Mouse (Mus musculus) lung, embryonic 14.5 days (tissue): ENCODE measurements around the gene Arglu1. TPM values are rescaled to one million over a fixed set of nuclear protein-coding genes. Genes with fewer than 3 reads are reported as not detected.

Experiments
- ATAC-seq: fragments of 200-750 bp; cut with Nextera tagmentation; 2 replicates; pipeline ENCODE4 v1.8.0; 2017; ENCODE audit warnings: mild to moderate bottlenecking, moderate TSS enrichment, moderate library complexity; ENCODE audit not compliant: insufficient read depth
- DNase-seq: peaks from one replicate; pipeline ENCODE4 v3.0.0-alpha.2; 2015
- H3K27ac ChIP-seq: fragments of 300-500 bp; sonication (generic); 2 replicates; pipeline ENCODE4 v1.5.1; 2014; ENCODE audit warnings: low read depth, mild to moderate bottlenecking, moderate library complexity
- H3K27me3 ChIP-seq: fragments of 300-500 bp; sonication (generic); 2 replicates; pipeline ENCODE4 v1.6.1; 2014; ENCODE audit warnings: low read length, control low read depth; ENCODE audit not compliant: insufficient read depth
- H3K36me3 ChIP-seq: fragments of 300-500 bp; sonication (generic); 2 replicates; pipeline ENCODE4 v1.6.1; 2014; ENCODE audit warnings: control low read depth; ENCODE audit not compliant: insufficient read depth
- H3K4me1 ChIP-seq: fragments of 300-500 bp; sonication (generic); 2 replicates; pipeline ENCODE4 v1.6.1; 2014; ENCODE audit warnings: antibody characterized with exemption, control low read depth; ENCODE audit not compliant: insufficient read depth
- H3K4me2 ChIP-seq: fragments of 300-500 bp; sonication (generic); 2 replicates; pipeline ENCODE4 v1.6.1; 2014; ENCODE audit warnings: mild to moderate bottlenecking
- H3K4me3 ChIP-seq: fragments of 300-500 bp; sonication (generic); 2 replicates; pipeline ENCODE4 v1.5.1; 2014; ENCODE audit warnings: low read depth, low read length
- H3K9ac ChIP-seq: fragments of 300-500 bp; sonication (generic); 2 replicates; pipeline ENCODE4 v1.6.1; 2014
- H3K9me3 ChIP-seq: fragments of 300-500 bp; sonication (generic); 2 replicates; pipeline ENCODE4 v1.6.1; 2016; ENCODE audit warnings: low read depth, low read length, control low read depth
- CTCF ChIP-seq: IDR thresholded peaks from 2 replicates; pipeline ENCODE4 v1.5.1; 2016; ENCODE audit warnings: antibody characterized with exemption, low read depth
- WGBS: fragments of 180-500 bp; shearing (Covaris S2); extraction: QIAGEN DNeasy Blood & Tissue Kit; methylation state at CpG from one replicate; pipeline ENCODE4 v1.1.7; 2014; 5-methylcytosine and 5-hydroxymethylcytosine counted together
- polyA plus RNA-seq: library from polyadenylated mRNA; unstranded; fragments of >200 nt; fragmentation: Nextera tagmentation; extraction: Ambion mirVana; gene quantifications from 2 replicates; pipeline ENCODE4 v1.2.1, GENCODE M21; 2014

The Arglu1 gene
- polyA plus RNA-seq, 1 experiment from 2014 or later: 164 TPM

DNA sequence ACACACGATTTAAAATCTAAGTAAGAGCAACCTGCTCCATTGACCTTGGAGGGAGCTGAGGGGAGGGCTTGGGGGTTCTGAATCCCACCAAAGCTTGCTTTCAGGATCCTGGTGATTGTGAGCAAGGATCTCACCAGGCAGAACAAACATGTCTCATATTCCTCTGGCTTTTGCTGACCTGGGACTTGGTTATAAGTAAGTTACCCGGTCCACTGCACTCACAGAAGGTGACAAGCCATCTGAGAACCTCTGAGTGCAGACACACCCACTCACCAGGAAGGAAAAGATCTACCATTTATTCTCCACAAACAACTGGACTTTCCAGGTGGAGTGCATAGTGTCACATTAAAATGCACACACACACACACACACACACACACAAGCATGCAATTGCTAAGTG is 13.3 kb upstream of the Arglu1 start:
- 61% methylated on average over 2 of the region's 2 CpGs for WGBS
- no peaks in the 10 kb centered on the region for H3K9me3 ChIP-seq
- no peak overlapping the region for H3K4me2 ChIP-seq
- H3K27me3 ChIP-seq: no peaks in the 10 kb centered on the region
- H3K4me3 ChIP-seq: no peak overlapping the region
- H3K36me3 ChIP-seq: no peaks in the 10 kb centered on the region
- no peak overlapping the region for H3K9ac ChIP-seq
- no peak for DNase-seq
- no peaks in the 10 kb centered on the region for H3K4me1 ChIP-seq
- no peak for ATAC-seq
- no peak for TF ChIP-seq CTCF
- H3K27ac ChIP-seq: no peak overlapping the region

DNA sequence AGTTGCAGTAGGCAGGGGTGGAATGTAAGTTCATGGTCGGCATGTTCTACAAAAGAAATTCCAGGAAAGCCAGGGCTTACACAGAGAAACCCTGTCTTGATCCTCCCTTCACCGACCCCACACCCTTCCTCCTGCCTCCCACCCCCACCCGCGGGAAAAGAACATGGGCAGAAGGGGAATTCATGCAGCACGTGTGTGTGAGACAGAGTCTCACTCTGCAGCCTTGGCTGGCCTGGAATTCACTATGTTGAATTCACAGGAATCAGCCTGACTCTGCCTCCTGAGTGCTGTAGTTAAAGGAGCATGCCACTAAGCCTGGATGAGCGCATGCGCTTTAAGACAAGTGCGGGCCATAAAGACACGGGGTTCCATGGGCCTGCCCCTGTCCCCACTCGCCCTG is 10.5 kb upstream of the Arglu1 start:
- no peak for DNase-seq
- H3K27me3 ChIP-seq: no peaks in the 10 kb centered on the region
- no peaks in the 10 kb centered on the region for H3K36me3 ChIP-seq
- no peak overlapping the region for H3K4me2 ChIP-seq
- no peak overlapping the region for H3K4me3 ChIP-seq
- WGBS: 84% methylated on average over 10 of the region's 10 CpGs
- no peak for TF ChIP-seq CTCF
- H3K4me1 ChIP-seq: no peaks in the 10 kb centered on the region
- no peak overlapping the region for H3K27ac ChIP-seq
- H3K9me3 ChIP-seq: no peaks in the 10 kb centered on the region
- no peak overlapping the region for H3K9ac ChIP-seq
- ATAC-seq: no peak

DNA sequence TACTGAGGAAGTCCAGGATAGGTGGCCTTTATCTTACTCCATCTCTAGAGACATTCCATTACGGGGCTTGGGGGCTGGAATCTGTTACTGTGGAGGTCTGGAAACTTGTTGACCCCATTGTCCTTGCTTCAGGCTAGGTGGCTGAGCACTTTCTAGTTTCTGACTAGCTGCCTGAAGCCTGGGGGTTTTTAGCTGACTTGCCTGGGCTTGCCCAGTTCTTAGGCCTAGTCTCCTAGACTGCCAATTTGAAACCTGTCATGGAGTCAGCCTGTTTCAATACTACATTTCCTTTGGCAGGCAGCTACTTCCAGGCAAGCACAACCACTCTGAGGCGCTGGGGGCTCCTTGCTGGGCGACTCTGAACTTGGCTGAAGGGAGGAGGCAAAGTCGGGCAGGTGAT is 9.9 kb upstream of the Arglu1 start:
- Histone ChIP-seq H3K4me1 (no peaks in the 10 kb centered on the region), H3K36me3 (no peaks in the 10 kb centered on the region), H3K4me3 (no peak overlapping the region), H3K9me3 (no peaks in the 10 kb centered on the region), H3K27me3 (no peaks in the 10 kb centered on the region), H3K9ac (no peak overlapping the region), H3K4me2 (no peak overlapping the region), H3K27ac (no peak overlapping the region)
- DNase-seq (no peak), ATAC-seq (no peak)
- 74% methylated on average over 4 of the region's 4 CpGs for WGBS
- no peak for TF ChIP-seq CTCF

DNA sequence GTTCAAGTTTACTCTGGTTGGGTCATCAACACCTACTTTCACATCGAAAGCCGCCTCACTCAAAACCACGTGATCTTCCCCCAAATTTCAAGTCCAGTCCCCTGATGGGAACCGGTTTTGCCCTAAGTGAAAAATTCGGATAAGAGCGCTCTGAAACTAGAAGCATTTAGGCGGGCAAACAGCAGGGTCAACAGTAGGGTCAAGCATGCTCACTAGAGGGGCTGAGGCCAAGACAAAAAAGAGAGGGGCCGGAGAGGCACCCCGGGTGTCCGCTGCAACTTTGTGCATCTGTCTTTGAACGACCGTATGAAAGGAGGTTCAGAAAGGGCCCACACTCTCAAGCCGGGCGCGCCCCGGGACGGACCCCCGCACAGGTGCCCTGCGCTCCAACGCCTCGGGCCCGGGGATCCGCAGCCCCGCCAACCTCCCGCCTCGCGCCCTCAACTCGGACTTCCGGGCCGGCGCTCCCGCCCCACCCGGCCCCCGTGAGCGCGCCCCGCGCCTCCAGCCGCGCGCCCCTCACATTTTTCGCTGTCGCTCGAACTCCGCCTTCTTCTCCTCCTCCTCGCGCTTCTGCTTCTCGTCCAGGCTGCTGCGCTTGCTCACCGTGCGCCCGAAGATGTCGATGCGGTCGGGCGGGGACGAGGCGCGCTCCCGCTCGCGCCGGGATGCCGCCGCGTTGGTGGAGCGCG is 721 bp downstream of the Arglu1 start:
- 0% methylated on average over 54 of the region's 68 CpGs for WGBS
- peaks cover 28% of the 10 kb centered on the region for H3K4me1 ChIP-seq
- peak overlapping the region; percentile 96 for H3K27ac ChIP-seq
- DNase-seq (peak; percentile 79), ATAC-seq (peak; percentile 68)
- H3K27me3 ChIP-seq: no peaks in the 10 kb centered on the region
- no peaks in the 10 kb centered on the region for H3K9me3 ChIP-seq
- TF ChIP-seq CTCF: no peak
- peak overlapping the region; percentile 99 for H3K9ac ChIP-seq
- peak overlapping the region; percentile 94 for H3K4me3 ChIP-seq
- 0 out of 2 replicates have a peak, but pooled peaks cover 5% of the 10 kb centered on the region for H3K36me3 ChIP-seq
- H3K4me2 ChIP-seq: peak overlapping the region; percentile 88

DNA sequence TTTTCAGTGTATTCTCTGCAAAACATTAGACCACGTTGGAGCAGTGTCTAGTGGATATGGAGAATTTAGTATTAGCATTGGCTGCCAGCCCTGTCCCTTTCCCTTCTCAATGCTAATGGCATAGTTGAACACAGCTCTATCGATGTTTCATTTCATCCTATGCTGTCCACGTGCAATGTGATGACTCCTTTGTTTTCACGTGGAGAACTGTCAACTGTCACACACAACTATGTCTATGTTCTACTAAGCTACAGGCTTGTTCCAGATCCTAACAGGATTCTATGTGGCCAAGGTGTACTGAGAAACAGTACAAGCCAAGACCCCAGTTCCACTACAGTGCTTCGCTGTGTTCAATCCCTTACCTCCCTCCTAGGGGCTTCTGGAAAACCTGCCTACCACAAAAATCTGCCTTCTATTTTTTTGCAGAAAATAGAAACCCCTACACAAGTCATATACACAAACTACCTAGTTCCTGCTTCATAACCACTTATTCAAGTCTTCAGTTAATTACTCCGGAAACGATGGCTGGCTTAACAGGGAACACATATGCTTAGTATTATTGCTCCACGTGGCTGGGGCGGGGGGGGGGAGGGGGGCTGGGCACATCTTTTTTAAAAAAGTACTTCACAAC is 1.4 kb downstream of the Arglu1 start:
- no peak for TF ChIP-seq CTCF
- ATAC-seq (no peak), DNase-seq (no peak)
- no peaks in the 10 kb centered on the region for H3K27me3 ChIP-seq
- H3K36me3 ChIP-seq: 0 out of 2 replicates have a peak, but pooled peaks cover 5% of the 10 kb centered on the region
- H3K4me3 ChIP-seq: peak overlapping the region; percentile 94
- WGBS: 5% methylated on average over 9 of the region's 9 CpGs
- H3K27ac ChIP-seq: no peak overlapping the region
- peaks cover 28% of the 10 kb centered on the region for H3K4me1 ChIP-seq
- peak overlapping the region; percentile 88 for H3K4me2 ChIP-seq
- peak overlapping the region; percentile 99 for H3K9ac ChIP-seq
- H3K9me3 ChIP-seq: no peaks in the 10 kb centered on the region

DNA sequence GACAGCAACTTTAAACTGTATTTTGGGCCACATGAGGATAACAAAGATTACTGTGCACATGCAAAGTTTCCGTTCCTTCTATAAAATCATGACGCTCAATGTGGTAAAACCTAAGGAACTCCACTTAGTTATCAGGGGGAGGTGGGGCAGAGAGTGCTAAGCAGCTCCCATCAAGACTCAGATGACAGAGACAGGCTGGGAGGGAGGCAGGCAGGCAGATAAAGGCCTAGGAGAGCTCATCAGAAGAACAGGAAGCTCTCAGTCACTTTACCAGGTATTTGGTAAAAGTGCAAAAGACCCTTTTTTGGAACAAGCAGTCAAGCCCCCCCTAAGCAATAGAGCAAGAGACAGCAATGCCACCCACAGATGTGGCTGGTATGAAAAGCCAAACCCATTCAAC is 4.8 kb downstream of the Arglu1 start:
- Histone ChIP-seq H3K4me1 (peaks cover 28% of the 10 kb centered on the region), H3K4me3 (no peak overlapping the region), H3K9me3 (no peaks in the 10 kb centered on the region), H3K9ac (no peak overlapping the region), H3K36me3 (peaks cover 36% of the 10 kb centered on the region), H3K27ac (no peak overlapping the region), H3K27me3 (no peaks in the 10 kb centered on the region), H3K4me2 (no peak overlapping the region)
- TF ChIP-seq CTCF: no peak
- 64% methylated on average over 2 of the region's 2 CpGs for WGBS
- ATAC-seq (no peak), DNase-seq (no peak)

DNA sequence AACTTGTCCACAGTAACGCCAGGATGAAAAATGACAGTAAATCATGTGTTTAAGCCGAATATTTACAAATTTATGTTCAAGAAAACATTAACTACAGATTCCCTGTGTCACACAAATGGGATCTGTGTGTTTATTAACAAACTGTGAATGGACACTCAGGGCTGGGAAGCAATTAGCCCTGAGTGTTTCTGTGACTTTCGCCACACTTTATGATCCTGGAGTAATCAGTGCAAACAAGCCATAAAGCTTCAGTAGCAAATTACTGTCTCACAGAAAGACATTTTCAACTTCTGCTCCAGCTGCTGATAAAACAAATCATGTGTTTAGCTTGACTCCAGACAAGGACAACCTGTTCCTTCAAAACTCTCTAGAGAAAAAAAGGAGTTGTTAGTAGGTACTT is 7.6 kb downstream of the Arglu1 start:
- no peak for DNase-seq
- ATAC-seq: no peak
- Histone ChIP-seq H3K4me2 (no peak overlapping the region), H3K27me3 (no peaks in the 10 kb centered on the region), H3K4me3 (no peak overlapping the region), H3K9ac (no peak overlapping the region), H3K27ac (no peak overlapping the region), H3K4me1 (peaks cover 19% of the 10 kb centered on the region; the same call in 1 of the 2 replicates), H3K36me3 (peaks cover 60% of the 10 kb centered on the region), H3K9me3 (no peaks in the 10 kb centered on the region)
- 71% methylated on average over 3 of the region's 3 CpGs for WGBS
- TF ChIP-seq CTCF: no peak
